Mouse (Mus musculus) embryonic facial prominence, embryonic 14.5 days (tissue): Measurements from ENCODE around the gene Ccdc127. TPM values are rescaled to one million over a fixed set of nuclear protein-coding genes. Genes with fewer than 3 reads are reported as not detected.

ENCODE experiments used
- ATAC-seq: fragments of 200-750 bp; cut with Nextera tagmentation; 2 replicates; pipeline ENCODE4 v1.8.0; 2017; ENCODE audit warnings: low read depth, moderate number of reproducible peaks, moderate TSS enrichment
- DNase-seq: peaks from one replicate; pipeline ENCODE4 v3.0.0-alpha.2; 2015; ENCODE audit warnings: low spot score
- H3K27ac ChIP-seq: fragments of 300-500 bp; sonication (generic); replicated peaks from 2 replicates; pipeline ENCODE4 v1.5.1; 2014; ENCODE audit warnings: low read depth, mild to moderate bottlenecking, low read length, moderate library complexity
- H3K27me3 ChIP-seq: fragments of 300-500 bp; sonication (generic); replicated peaks from 2 replicates; pipeline ENCODE4 v1.6.1; 2014; ENCODE audit warnings: low read length; ENCODE audit not compliant: control insufficient read depth, insufficient read depth
- H3K36me3 ChIP-seq: fragments of 300-500 bp; sonication (generic); 2 replicates; pipeline ENCODE4 v1.6.1; 2014; ENCODE audit warnings: low read length, mixed read lengths; ENCODE audit not compliant: control insufficient read depth, insufficient read depth
- H3K4me1 ChIP-seq: fragments of 300-500 bp; sonication (generic); 2 replicates; pipeline ENCODE4 v1.6.1; 2014; ENCODE audit warnings: antibody characterized with exemption, low read length; ENCODE audit not compliant: control insufficient read depth, insufficient read depth
- H3K4me2 ChIP-seq: fragments of 300-500 bp; sonication (generic); 2 replicates; pipeline ENCODE4 v1.6.1; 2014; ENCODE audit warnings: low read depth, mild to moderate bottlenecking, low read length, moderate library complexity, mixed read lengths
- H3K4me3 ChIP-seq: fragments of 300-500 bp; sonication (generic); 2 replicates; pipeline ENCODE4 v1.5.1; 2014; ENCODE audit warnings: low read depth, mild to moderate bottlenecking, low read length
- H3K9ac ChIP-seq: fragments of 300-500 bp; sonication (generic); 2 replicates; pipeline ENCODE4 v1.6.1; 2014; ENCODE audit warnings: low read depth, mild to moderate bottlenecking, low read length, moderate library complexity, mixed read lengths
- H3K9me3 ChIP-seq: fragments of 300-500 bp; sonication (generic); 2 replicates; pipeline ENCODE4 v1.6.1; 2016; ENCODE audit warnings: low read length; ENCODE audit not compliant: control insufficient read depth
- WGBS: fragments of 180-500 bp; shearing (Covaris S2); extraction: QIAGEN DNeasy Blood & Tissue Kit; methylation state at CpG from one replicate; pipeline ENCODE4 v1.1.7; 2014; 5-methylcytosine and 5-hydroxymethylcytosine counted together
- polyA plus RNA-seq: library from polyadenylated mRNA; unstranded; fragments of >200 nt; fragmentation: Nextera tagmentation; extraction: Ambion mirVana; gene quantifications from 2 replicates; pipeline ENCODE4 v1.2.1, GENCODE M21; 2014

The Ccdc127 gene
- polyA plus RNA-seq, 1 experiment from 2014 or later = 51.7 TPM

DNA sequence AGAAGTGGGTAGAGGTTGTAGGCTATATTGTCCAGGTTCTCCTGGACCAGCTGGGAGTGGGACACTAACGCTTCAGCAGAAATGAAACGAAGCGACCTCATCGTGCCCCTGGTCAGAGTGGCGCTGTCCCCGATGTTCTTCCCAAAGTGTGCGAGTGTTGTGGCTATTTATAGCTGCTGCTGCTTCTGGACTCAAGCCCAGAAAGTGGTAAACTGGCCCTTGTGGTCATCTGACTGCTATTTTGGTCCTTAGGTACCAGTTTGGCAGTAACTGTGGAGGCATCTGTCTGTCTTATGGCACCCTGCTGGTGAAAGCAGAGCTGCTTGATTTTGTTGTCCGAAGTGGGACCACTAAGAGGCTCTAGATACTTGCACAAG lies 13.7 kb downstream of the Ccdc127 start, which contains the start of gene Lrrc14b:
TSS of gene Lrrc14b (minus strand) at position 147 of the 377 bp plus-strand sequence.
- Histone ChIP-seq H3K4me1 (no peaks in the 10 kb centered on the region), H3K27me3 (no peaks in the 10 kb centered on the region), H3K9me3 (no peaks in the 10 kb centered on the region), H3K4me2 (no peak within 1 kb of the TSS), H3K9ac (no peak within 1 kb of the TSS), H3K27ac (no peak within 1 kb of the TSS), H3K4me3 (no peak within 1 kb of the TSS), H3K36me3 (peaks cover 27% of the 10 kb centered on the region)
- 88% methylated on average over 8 of the region's 8 CpGs for WGBS
- ATAC-seq (no peak), DNase-seq (peak; percentile 44)

GRCm38 (mm10) chr13:74381533-74382276 lies 31.6 kb downstream of the Ccdc127 start:
- no peaks in the 10 kb centered on the region for H3K9me3 ChIP-seq
- no peak overlapping the region for H3K4me3 ChIP-seq
- peak overlapping the region; percentile 65; the same call in 1 of the 2 replicates for H3K27ac ChIP-seq
- H3K36me3 ChIP-seq = 0 out of 2 replicates have a peak, but pooled peaks cover 4% of the 10 kb centered on the region
- WGBS = 70% methylated on average over 10 of the region's 10 CpGs
- H3K4me1 ChIP-seq = no peaks in the 10 kb centered on the region
- DNase-seq (peak; percentile 13), ATAC-seq (no peak)
- H3K4me2 ChIP-seq = no peak overlapping the region
- no peak overlapping the region for H3K9ac ChIP-seq
- no peaks in the 10 kb centered on the region for H3K27me3 ChIP-seq

DNA sequence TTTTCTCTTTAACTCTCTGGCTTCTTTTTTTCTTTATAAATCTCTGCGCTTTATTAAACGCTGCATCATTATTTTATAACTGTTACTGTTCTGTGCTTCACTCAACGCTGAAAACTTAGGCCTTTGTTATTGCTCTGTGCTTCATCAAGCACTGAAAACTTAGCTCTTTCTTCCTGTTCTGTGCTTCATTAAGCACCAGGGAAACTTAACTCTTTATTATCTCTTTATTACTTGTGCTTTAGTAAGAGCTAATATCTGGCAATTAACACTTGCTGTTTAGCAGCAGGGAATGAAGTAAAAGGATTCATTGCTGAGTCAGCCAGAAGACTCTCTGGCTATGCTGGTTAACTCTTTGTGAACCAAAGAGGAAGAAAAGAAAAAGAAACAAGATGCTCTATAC lies 32.2 kb downstream of the Ccdc127 start:
- Histone ChIP-seq H3K4me1 (no peaks in the 10 kb centered on the region), H3K9me3 (no peaks in the 10 kb centered on the region), H3K4me2 (no peak overlapping the region), H3K4me3 (no peak overlapping the region), H3K9ac (no peak overlapping the region), H3K27ac (peak overlapping the region; percentile 65; the same call in 1 of the 2 replicates), H3K36me3 (0 out of 2 replicates have a peak, but pooled peaks cover 4% of the 10 kb centered on the region), H3K27me3 (no peaks in the 10 kb centered on the region)
- DNase-seq (no peak), ATAC-seq (no peak)
- 46% methylated on average over 3 of the region's 3 CpGs for WGBS

- Histone ChIP-seq H3K9me3 (no peaks in the 10 kb centered on the region), H3K27ac (no peak overlapping the region), H3K27me3 (no peaks in the 10 kb centered on the region), H3K4me3 (peak overlapping the region; percentile 76), H3K9ac (no peak overlapping the region; the same call in 1 of the 2 replicates), H3K4me2 (peak overlapping the region; percentile 72), H3K4me1 (peaks cover 10% of the 10 kb centered on the region), H3K36me3 (no peaks in the 10 kb centered on the region)
- DNase-seq = no peak
- WGBS = 62% methylated on average over 6 of the region's 6 CpGs
- no peak for ATAC-seq
These were observed 39.6 kb downstream of the Ccdc127 start for GRCm38 (mm10) chr13:74389730-74390129.

- H3K4me2 ChIP-seq = peak within 1 kb of the TSS; percentile 72
- no peaks in the 10 kb centered on the region for H3K27me3 ChIP-seq
- peak within 1 kb of the TSS; percentile 71 for H3K9ac ChIP-seq
- peaks cover 10% of the 10 kb centered on the region for H3K4me1 ChIP-seq
- WGBS = under 1% methylated on average over 14 of the region's 14 CpGs
- no peaks in the 10 kb centered on the region for H3K9me3 ChIP-seq
- peak within 1 kb of the TSS; percentile 76 for H3K4me3 ChIP-seq
- no peaks in the 10 kb centered on the region for H3K36me3 ChIP-seq
- ATAC-seq = peak; percentile 93
- peak; percentile 92 for DNase-seq
- peak within 1 kb of the TSS; percentile 21; the same call in 1 of the 2 replicates for H3K27ac ChIP-seq
These were observed 40.4 kb downstream of the Ccdc127 start, which contains the start of gene Zfp72 for GRCm38 (mm10) chr13:74390371-74390990. Gene Zfp72 (minus strand): TSS chr13:74390836.

DNA sequence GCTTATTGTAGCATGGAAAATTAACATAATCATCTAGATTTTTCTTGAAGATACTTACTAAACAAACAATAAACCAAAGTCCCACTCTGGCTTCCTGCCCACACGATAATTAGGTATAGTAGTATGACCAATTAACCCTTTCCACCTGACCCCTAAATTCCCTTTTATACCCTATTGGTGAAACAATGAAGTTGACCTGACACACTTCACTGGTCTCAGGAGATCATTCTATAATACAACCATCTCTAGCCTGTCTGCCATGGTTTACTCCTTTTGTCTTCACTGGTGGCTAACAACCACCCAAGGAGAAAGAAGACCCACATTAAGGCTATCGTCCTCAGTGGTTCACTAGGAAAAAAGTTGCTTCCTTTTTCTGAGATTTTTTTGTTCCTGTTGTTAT lies 41.0 kb downstream of the Ccdc127 start:
- Histone ChIP-seq H3K9me3 (no peaks in the 10 kb centered on the region), H3K27me3 (no peaks in the 10 kb centered on the region), H3K36me3 (no peaks in the 10 kb centered on the region), H3K4me1 (peaks cover 10% of the 10 kb centered on the region), H3K4me2 (no peak overlapping the region), H3K9ac (no peak overlapping the region), H3K27ac (no peak overlapping the region), H3K4me3 (no peak overlapping the region)
- no peak for ATAC-seq
- no peak for DNase-seq
- 78% methylated on average over 2 of the region's 2 CpGs for WGBS

GRCm38 (mm10) chr13:74399298-74399839 lies 49.3 kb downstream of the Ccdc127 start, which contains the start of gene Ftl1-ps1:
Gene Ftl1-ps1 (plus strand): TSS chr13:74399694.
- H3K9me3 ChIP-seq = no peaks in the 10 kb centered on the region
- peak within 1 kb of the TSS; percentile 28; the same call in 1 of the 2 replicates for H3K4me2 ChIP-seq
- no peaks in the 10 kb centered on the region for H3K27me3 ChIP-seq
- no peak within 1 kb of the TSS for H3K9ac ChIP-seq
- no peak within 1 kb of the TSS for H3K4me3 ChIP-seq
- no peak within 1 kb of the TSS for H3K27ac ChIP-seq
- no peaks in the 10 kb centered on the region for H3K4me1 ChIP-seq
- WGBS = 11% methylated on average over 11 of the region's 11 CpGs
- ATAC-seq (no peak), DNase-seq (peak; percentile 5)
- H3K36me3 ChIP-seq = no peaks in the 10 kb centered on the region
